ENCODE assay signal across 18 mouse cellular contexts in genomic region chr10:95676991-95677355, GRCm38 (mm10). TPM values are rescaled to one million over a fixed set of nuclear protein-coding genes. Genes with fewer than 3 reads are reported as not detected.
DNase-seq lines count a peak whose midpoint lies in the region; ATAC-seq and TF ChIP-seq lines count a peak whose summit lies in the region.
"Had no signal": no experiment of that assay in that cellular context is flagged by ENCODE, and none has a peak within 500 bp of the region (broad histone marks: within the 10 kb centered on the region; RNA-seq: fewer than 3 reads in every experiment).

No protein-coding gene starts in this region.

- no peak for DNase-seq in heart, adult 2 months
- DNase-seq in heart, postnatal 25 days (ENCODE audit: low spot score): no peak
- no peak for DNase-seq in liver, embryonic 11.5 days (ENCODE audit: low spot score)
- DNase-seq in liver: no peak
- no peak for DNase-seq in cerebellum, adult 8-10 months
- DNase-seq in thymus, postnatal 10 days (ENCODE audit: low spot score in 2 of 2): no peak
- DNase-seq: cerebellum, postnatal 10 days had no signal

- no peaks in the 10 kb centered on the region for H3K9me3 ChIP-seq in liver, embryonic 11.5 days (ENCODE audit: control insufficient read depth, low read length)
- no peaks in the 10 kb centered on the region; the same call in 1 of the 2 replicates for H3K9me3 ChIP-seq in liver, embryonic 15.5 days (replicated peaks)
- H3K9me3 ChIP-seq: forebrain, embryonic 10.5 days; limb, embryonic 15.5 days; midbrain, embryonic 12.5 days had no signal

- H3K4me1 ChIP-seq in heart, adult 2 months (ENCODE audit: control insufficient read depth, insufficient read depth, low read length): peaks cover 5% of the 10 kb centered on the region
- peaks cover 19% of the 10 kb centered on the region for H3K4me1 ChIP-seq in liver, embryonic 11.5 days (replicated peaks; ENCODE audit: control insufficient read depth, insufficient read depth, low read length)
- H3K4me1 ChIP-seq in brown adipose tissue, adult 24 weeks (ENCODE audit: control insufficient read depth, insufficient read depth, insufficient read length, low read length): peaks cover 7% of the 10 kb centered on the region
- H3K4me1 ChIP-seq in liver, embryonic 15.5 days (replicated peaks): peaks cover 39% of the 10 kb centered on the region

- no peak overlapping the region for H3K9ac ChIP-seq in heart, adult 2 months (ENCODE audit: low read depth, low read length)
- no peak overlapping the region for H3K9ac ChIP-seq in liver, embryonic 11.5 days (ENCODE audit: low read depth, low read length)
- H3K9ac ChIP-seq in liver, embryonic 15.5 days: no peak overlapping the region
- H3K9ac ChIP-seq: hindbrain, embryonic 13.5 days; limb, embryonic 15.5 days; midbrain, embryonic 12.5 days had no signal

- intact Hi-C loops in heart, adult 2 months (cut with DNase I): loop anchor here (1.0 to 2.0 kb wide), 3 partner anchors 18 to 120 kb away; no protein-coding TSS in a partner anchor
- intact Hi-C loops in heart, postnatal 25 days (cut with DNase I): loop anchor here (2.0 to 5.0 kb wide), 2 partner anchors 32 to 115 kb away; partner anchors contain the start of gene Nudt4

- H3K4me3 ChIP-seq in heart, adult 2 months: no peak overlapping the region
- 0 out of 2 replicates have a peak overlapping the region, but pooled peaks have one; percentile 35 for H3K4me3 ChIP-seq in liver, embryonic 11.5 days (ENCODE audit: low read depth, low read length)
- peak overlapping the region; percentile 16; the same call in 1 of the 2 replicates for H3K4me3 ChIP-seq in brown adipose tissue, adult 24 weeks (ENCODE audit: insufficient read depth, low read depth, low read length)
- H3K4me3 ChIP-seq in liver, embryonic 15.5 days (replicated peaks): peak overlapping the region; percentile 44
- H3K4me3 ChIP-seq: forebrain, embryonic 10.5 days; hindbrain, embryonic 13.5 days; midbrain, embryonic 12.5 days had no signal

- TF ChIP-seq CTCF in heart, adult 2 months (IDR thresholded peaks at IDR 0.05): no peak

- ATAC-seq in liver, embryonic 11.5 days (replicated peaks; ENCODE audit: low FRiP score): no peak
- ATAC-seq in liver, embryonic 15.5 days (ENCODE audit: insufficient read depth): no peak
- ATAC-seq: Patski had no signal

- no peak for TF ChIP-seq POLR2A in heart, adult 2 months (IDR thresholded peaks at IDR 0.05; ENCODE audit: insufficient read depth, low read depth, low read length)

- H3K27ac ChIP-seq in heart, adult 2 months: peak overlapping the region; percentile 36
- no peak overlapping the region for H3K27ac ChIP-seq in liver, embryonic 11.5 days (ENCODE audit: low read depth, low read length)
- peak overlapping the region; percentile 61 for H3K27ac ChIP-seq in brown adipose tissue, adult 24 weeks (replicated peaks; ENCODE audit: low read depth, low read length)
- 0 out of 2 replicates have a peak overlapping the region, but pooled peaks have one; percentile 7 for H3K27ac ChIP-seq in liver, embryonic 15.5 days (replicated peaks)
- H3K27ac ChIP-seq: midbrain, embryonic 12.5 days had no signal

- no peaks in the 10 kb centered on the region for H3K27me3 ChIP-seq in heart, adult 2 months (ENCODE audit: control insufficient read depth, insufficient read depth, low read length)
- no peaks in the 10 kb centered on the region for H3K27me3 ChIP-seq in liver, embryonic 11.5 days (replicated peaks; ENCODE audit: control insufficient read depth, insufficient read depth, low read length)
- H3K27me3 ChIP-seq in liver, embryonic 15.5 days: peaks cover 8% of the 10 kb centered on the region
- H3K27me3 ChIP-seq: hindbrain, embryonic 13.5 days; limb, embryonic 15.5 days; Patski had no signal

- WGBS in heart, adult 2 months: 41% methylated on average over 5 of the region's 5 CpGs
- 35% methylated on average over 5 of the region's 5 CpGs for WGBS in liver, embryonic 11.5 days
- 11% methylated on average over 5 of the region's 5 CpGs for WGBS in liver, embryonic 15.5 days (ENCODE audit: insufficient replicate concordance)

- H3K36me3 ChIP-seq in heart, adult 2 months (ENCODE audit: control insufficient read depth, insufficient read depth, low read length): no peaks in the 10 kb centered on the region
- H3K36me3 ChIP-seq in liver, embryonic 11.5 days (ENCODE audit: control insufficient read depth, insufficient read depth, low read length): no peaks in the 10 kb centered on the region
- H3K36me3 ChIP-seq in liver, embryonic 15.5 days (replicated peaks): no peaks in the 10 kb centered on the region
- H3K36me3 ChIP-seq: forebrain, embryonic 10.5 days; hindbrain, embryonic 13.5 days; limb, embryonic 15.5 days; midbrain, embryonic 12.5 days had no signal

- H3K4me2 ChIP-seq in liver, embryonic 11.5 days: peak overlapping the region; percentile 73
- H3K4me2 ChIP-seq in liver, embryonic 15.5 days: peak overlapping the region; percentile 65
- H3K4me2 ChIP-seq: midbrain, embryonic 12.5 days had no signal

- H3K79me2 ChIP-seq in heart, adult 2 months (replicated peaks; ENCODE audit: control insufficient read depth, insufficient read depth, low read length): no peaks in the 10 kb centered on the region

- TF ChIP-seq EP300 in heart, adult 2 months (IDR thresholded peaks at IDR 0.05; ENCODE audit: insufficient read depth, low read depth, low read length): no peak

RNA-seq across cellular contexts. Expression of gene Anapc15-ps, which starts 3.7 kb away (rescaled TPM):
- not detected for total RNA-seq in heart, adult 2 months (2021)
- polyA plus RNA-seq in heart, adult 2 months (2012; rRNA removed): not detected in 2 replicates
- total RNA-seq in heart, postnatal 25 days (2021): not detected
- not detected in 2 replicates for polyA plus RNA-seq in liver, embryonic 11.5 days (2014; fragmentation: Nextera tagmentation; extraction: Ambion mirVana)
- polyA plus RNA-seq in brown adipose tissue, adult 24 weeks (2012; ENCODE audit: insufficient read depth, insufficient read length, missing spikeins): not detected in 2 replicates
- polyA plus RNA-seq in liver, embryonic 15.5 days (2015; fragmentation: Nextera tagmentation; extraction: Ambion mirVana): not detected in 2 replicates
- total RNA-seq: gastrocnemius, adult 18-20 months; layer of hippocampus, postnatal 25 days had no signal
- polyA plus RNA-seq: embryonic facial prominence, embryonic 11.5 days; forebrain, embryonic 10.5 days; hindbrain, embryonic 13.5 days; limb, embryonic 15.5 days; midbrain, embryonic 12.5 days; stomach, embryonic 14.5 days had no signal
